ENCODE assay signal across 31 mouse cellular contexts in genomic region chr12:105253796-105254195, GRCm38 (mm10). TPM values are rescaled to one million over a fixed set of nuclear protein-coding genes. Genes with fewer than 3 reads are reported as not detected.
"Had no signal": no experiment of that assay in that cellular context is flagged by ENCODE, and none has a peak within 500 bp of the region (broad histone marks: within the 10 kb centered on the region; RNA-seq: fewer than 3 reads in every experiment).

No protein-coding gene starts in this region.

- ATAC-seq: liver, postnatal 0 days; lung, postnatal 0 days had no signal

- H3K27me3 ChIP-seq: kidney, embryonic 15.5 days; stomach, embryonic 15.5 days had no signal

- DNase-seq: kidney, adult 11 months; kidney, adult 8-10 months; kidney, postnatal 10 days; kidney, postnatal 36 days; layer of hippocampus, postnatal 36 days; liver, postnatal 0 days; lung, embryonic 14.5 days; midbrain, embryonic 14.5 days; right cerebral cortex, adult 18-20 months; right cerebral cortex, postnatal 14 days; right cerebral cortex, postnatal 4 days; thymus, adult 18-20 months; thymus, postnatal 36 days had no signal

- H3K4me3 ChIP-seq: kidney, embryonic 15.5 days; left cerebral cortex, adult 2 months; stomach, embryonic 15.5 days had no signal

- H3K9me3 ChIP-seq: kidney, embryonic 15.5 days; stomach, embryonic 15.5 days had no signal

- H3K27ac ChIP-seq: kidney, embryonic 15.5 days; left cerebral cortex, adult 2 months; liver, embryonic 14.5 days; macrophage; stomach, embryonic 15.5 days had no signal

- H3K36me3 ChIP-seq: kidney, embryonic 15.5 days; stomach, embryonic 15.5 days had no signal

- H3K4me2 ChIP-seq: kidney, embryonic 15.5 days; liver, embryonic 11.5 days; lung, embryonic 14.5 days; midbrain, embryonic 11.5 days; stomach, embryonic 15.5 days had no signal

- H3K9ac ChIP-seq: kidney, embryonic 15.5 days; liver, embryonic 14.5 days; liver, postnatal 0 days; lung, embryonic 14.5 days; stomach, embryonic 15.5 days had no signal

RNA-seq across cellular contexts. Expression of gene Tcl1, which starts 31.2 kb away (rescaled TPM):
- total RNA-seq: layer of hippocampus, adult 8-10 months; layer of hippocampus, postnatal 10 days; layer of hippocampus, postnatal 36 days; left cerebral cortex, adult 2 months; left cerebral cortex, postnatal 10 days; left cerebral cortex, postnatal 36 days; megakaryocyte-erythroid progenitor cell, adult 5-6 weeks; midbrain, postnatal 0 days had no signal
- polyA plus RNA-seq: kidney, embryonic 15.5 days; limb, embryonic 14.5 days; liver, embryonic 11.5 days; liver, embryonic 14.5 days; liver, postnatal 0 days; lung, embryonic 14.5 days; lung, postnatal 0 days; macrophage; midbrain, embryonic 11.5 days; midbrain, embryonic 14.5 days; midbrain, postnatal 0 days; neural tube, embryonic 11.5 days; neural tube, embryonic 14.5 days; stomach, embryonic 15.5 days; urinary bladder, adult 2 months had no signal

RNA-seq across cellular contexts. Expression of gene Tcl1b4, which starts 52.0 kb away (rescaled TPM):
- total RNA-seq: layer of hippocampus, adult 8-10 months; layer of hippocampus, postnatal 10 days; layer of hippocampus, postnatal 36 days; left cerebral cortex, adult 2 months; left cerebral cortex, postnatal 10 days; left cerebral cortex, postnatal 36 days; megakaryocyte-erythroid progenitor cell, adult 5-6 weeks; midbrain, postnatal 0 days had no signal
- polyA plus RNA-seq: kidney, embryonic 15.5 days; limb, embryonic 14.5 days; liver, embryonic 11.5 days; liver, embryonic 14.5 days; liver, postnatal 0 days; lung, embryonic 14.5 days; lung, postnatal 0 days; macrophage; midbrain, embryonic 11.5 days; midbrain, embryonic 14.5 days; midbrain, postnatal 0 days; neural tube, embryonic 11.5 days; neural tube, embryonic 14.5 days; stomach, embryonic 15.5 days; urinary bladder, adult 2 months had no signal
